Mouse (Mus musculus): Measurements from ENCODE around the gene Cbx4.

Cbx4 gene

GRCm38 (mm10) chr11:119086144-119086971 is at the start of gene Cbx4:
Cbx4 (minus strand) TSS chr11:119086221.
- peak; percentile 86 for ATAC-seq (ENCODE audit: low TSS enrichment)

GRCm38 (mm10) chr11:119134586-119134985 is 48.6 kb upstream of the Cbx4 start:
- no peak for ATAC-seq (ENCODE audit: low TSS enrichment)

- ATAC-seq (ENCODE audit: low TSS enrichment): peak; percentile 50; the same call in 1 of the 2 replicates
Observed at GRCm38 (mm10) chr11:119133437-119134221, 47.6 kb upstream of the Cbx4 start.

GRCm38 (mm10) chr11:119132198-119133035 is 46.4 kb upstream of the Cbx4 start:
- no peak for ATAC-seq (ENCODE audit: low TSS enrichment)

- ATAC-seq (ENCODE audit: low TSS enrichment): no peak
Observed at GRCm38 (mm10) chr11:119130081-119130765, 44.2 kb upstream of the Cbx4 start.

- no peak for ATAC-seq (ENCODE audit: low TSS enrichment)
Observed at GRCm38 (mm10) chr11:119129281-119130058, 43.4 kb upstream of the Cbx4 start.

- no peak for ATAC-seq (ENCODE audit: low TSS enrichment)
Observed at GRCm38 (mm10) chr11:119128668-119129280, 42.8 kb upstream of the Cbx4 start.

GRCm38 (mm10) chr11:119127686-119128473 is 41.9 kb upstream of the Cbx4 start:
- no peak for ATAC-seq (ENCODE audit: low TSS enrichment)

- no peak for ATAC-seq (ENCODE audit: low TSS enrichment)
Observed at GRCm38 (mm10) chr11:119127147-119127546, 41.1 kb upstream of the Cbx4 start.

GRCm38 (mm10) chr11:119125929-119126861 is 40.2 kb upstream of the Cbx4 start:
- ATAC-seq (ENCODE audit: low TSS enrichment): no peak

GRCm38 (mm10) chr11:119124536-119124935 is 38.5 kb upstream of the Cbx4 start:
- no peak for ATAC-seq (ENCODE audit: low TSS enrichment)

GRCm38 (mm10) chr11:119123522-119124319 is 37.7 kb upstream of the Cbx4 start:
- ATAC-seq (ENCODE audit: low TSS enrichment): no peak

- ATAC-seq (ENCODE audit: low TSS enrichment): no peak
Observed at GRCm38 (mm10) chr11:119122396-119122795, 36.4 kb upstream of the Cbx4 start.

GRCm38 (mm10) chr11:119118905-119119304 is 32.9 kb upstream of the Cbx4 start:
- ATAC-seq (ENCODE audit: low TSS enrichment): no peak

- ATAC-seq (ENCODE audit: low TSS enrichment): no peak
Observed at GRCm38 (mm10) chr11:119117945-119118344, 31.9 kb upstream of the Cbx4 start.

GRCm38 (mm10) chr11:119116992-119117391 is 31.0 kb upstream of the Cbx4 start:
- ATAC-seq (ENCODE audit: low TSS enrichment): no peak

- ATAC-seq (ENCODE audit: low TSS enrichment): no peak
Observed at GRCm38 (mm10) chr11:119112721-119113120, 26.7 kb upstream of the Cbx4 start.

All from frontal cortex, adult (tissue).